Mouse (Mus musculus): ENCODE data around the gene Atp6ap1l. TPM values are rescaled to one million over a fixed set of nuclear protein-coding genes. Genes with fewer than 3 reads are reported as not detected.
A peak's percentile ranks its signal among the peaks of the same experiment; 100 is the strongest.
"Not testable (repeated sequence)": the region's sequence is repeated elsewhere in the genome, so short reads cannot be mapped to it uniquely, and the experiment has no call there.

The Atp6ap1l gene
- total RNA-seq (2015) (not detected in 2 replicates), total RNA-seq (2017) (not detected in 2 replicates)

DNA sequence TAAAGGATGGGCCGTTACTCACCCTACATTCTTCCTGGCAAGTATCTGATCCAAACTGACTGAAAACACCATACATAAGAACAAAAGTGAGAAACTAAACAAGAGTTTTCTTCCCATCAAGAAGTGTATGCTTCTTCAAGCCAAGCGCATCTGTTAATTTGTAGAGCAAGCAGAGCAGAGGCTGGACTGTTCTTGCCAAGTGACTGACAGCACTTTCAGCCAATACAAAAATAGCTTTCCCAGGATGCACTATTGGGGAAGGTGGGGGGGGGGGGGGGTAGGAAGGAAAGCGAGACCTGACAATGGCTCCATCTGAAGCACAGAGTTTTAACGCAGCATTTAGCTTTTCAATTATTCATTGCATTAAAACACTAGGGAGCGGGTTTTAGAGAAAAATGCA lies at the start of gene Atp6ap1l:
Gene Atp6ap1l, minus strand, starts transcription at position 180 of the 400 bp plus-strand sequence.
- ATAC-seq (ENCODE audit: poor library complexity, severe bottlenecking): no peak

- no peak for ATAC-seq (ENCODE audit: poor library complexity, severe bottlenecking)
These were observed 34.4 kb upstream of the Atp6ap1l start for GRCm38 (mm10) chr13:90939600-90939999.

DNA sequence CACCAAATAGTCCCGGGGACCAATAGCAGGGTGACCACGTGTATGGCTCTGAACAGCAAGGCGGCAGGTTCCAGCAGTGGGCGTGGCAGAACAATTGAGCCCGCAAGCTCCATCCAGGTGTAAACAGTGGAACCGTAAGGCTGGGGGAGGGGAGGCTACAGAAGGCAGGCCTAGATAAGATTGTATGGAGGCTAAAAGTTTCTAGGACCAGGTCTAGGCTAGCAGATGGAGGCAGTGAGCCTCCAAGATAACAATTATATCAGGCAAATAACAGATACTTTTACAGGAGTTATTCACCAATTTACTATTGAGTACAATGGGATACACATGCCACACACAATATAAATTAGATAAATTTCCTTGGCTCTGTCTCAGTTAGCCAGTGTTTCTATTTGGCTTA lies 34.0 kb upstream of the Atp6ap1l start:
- ATAC-seq (ENCODE audit: poor library complexity, severe bottlenecking): no peak; the same call in 1 of the 2 replicates

- ATAC-seq (ENCODE audit: poor library complexity, severe bottlenecking): no peak
These were observed 30.7 kb upstream of the Atp6ap1l start for GRCm38 (mm10) chr13:90935852-90936251.

GRCm38 (mm10) chr13:90933256-90933655 lies 28.1 kb upstream of the Atp6ap1l start:
- ATAC-seq (ENCODE audit: poor library complexity, severe bottlenecking): no peak

- peak; percentile 81 for ATAC-seq (ENCODE audit: poor library complexity, severe bottlenecking)
These were observed 24.7 kb upstream of the Atp6ap1l start for GRCm38 (mm10) chr13:90929847-90930246.

DNA sequence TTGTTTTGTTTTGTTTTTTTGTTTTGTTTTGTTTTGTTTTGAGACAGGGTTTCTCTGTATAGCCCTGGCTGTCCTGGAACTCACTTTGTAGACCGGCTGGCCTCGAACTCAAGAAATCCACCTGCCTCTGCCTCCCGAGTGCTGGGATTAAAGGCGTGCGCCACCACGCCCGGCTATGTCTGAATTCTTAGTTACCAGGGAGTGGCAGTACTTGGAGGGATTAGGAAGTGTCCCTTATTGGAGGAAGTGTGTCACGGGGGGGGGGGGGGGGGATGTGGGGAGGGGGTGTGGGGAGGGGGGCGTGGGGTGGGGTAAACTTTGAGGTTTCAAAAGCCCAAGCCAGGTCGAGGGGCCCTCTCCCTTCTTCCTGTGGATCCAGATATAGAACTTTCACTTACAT lies 23.1 kb upstream of the Atp6ap1l start:
- ATAC-seq (ENCODE audit: poor library complexity, severe bottlenecking): not testable (repeated sequence)

- ATAC-seq (ENCODE audit: poor library complexity, severe bottlenecking): no peak
These were observed 21.9 kb upstream of the Atp6ap1l start for GRCm38 (mm10) chr13:90926938-90927633.

DNA sequence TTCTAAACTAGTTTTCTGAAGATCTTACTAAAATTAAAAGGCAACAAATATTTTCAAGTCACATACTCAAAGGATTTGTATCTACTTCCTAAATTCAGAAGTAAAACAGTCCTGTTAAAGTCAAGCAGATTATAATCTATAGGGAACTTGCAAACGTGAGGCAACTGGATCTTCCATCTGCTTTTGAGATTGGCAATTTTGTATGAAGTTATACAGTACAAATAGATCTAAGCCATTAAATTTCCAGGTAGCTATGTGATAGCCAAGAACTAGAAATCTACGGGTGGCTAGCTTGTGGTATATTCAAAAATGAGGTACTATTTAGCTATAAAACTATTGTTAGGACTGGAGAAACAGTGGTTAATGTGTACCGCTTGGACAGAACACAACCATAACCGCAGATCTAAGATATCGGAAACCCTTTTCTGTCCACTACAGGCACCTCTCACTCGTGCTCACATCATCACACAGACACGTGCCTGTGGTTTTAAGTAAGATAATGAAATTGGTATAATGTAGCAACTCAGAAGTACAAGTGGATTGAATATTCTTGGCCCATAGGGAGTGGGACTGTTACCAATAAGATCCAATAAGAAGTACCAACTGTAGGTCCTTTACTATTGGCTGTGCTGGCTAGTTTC lies 21.1 kb upstream of the Atp6ap1l start:
- 0 out of 2 replicates have a peak, but pooled peaks have one; percentile 5 for ATAC-seq (ENCODE audit: poor library complexity, severe bottlenecking)

GRCm38 (mm10) chr13:90925191-90925590 lies 20.0 kb upstream of the Atp6ap1l start:
- ATAC-seq (ENCODE audit: poor library complexity, severe bottlenecking): no peak

DNA sequence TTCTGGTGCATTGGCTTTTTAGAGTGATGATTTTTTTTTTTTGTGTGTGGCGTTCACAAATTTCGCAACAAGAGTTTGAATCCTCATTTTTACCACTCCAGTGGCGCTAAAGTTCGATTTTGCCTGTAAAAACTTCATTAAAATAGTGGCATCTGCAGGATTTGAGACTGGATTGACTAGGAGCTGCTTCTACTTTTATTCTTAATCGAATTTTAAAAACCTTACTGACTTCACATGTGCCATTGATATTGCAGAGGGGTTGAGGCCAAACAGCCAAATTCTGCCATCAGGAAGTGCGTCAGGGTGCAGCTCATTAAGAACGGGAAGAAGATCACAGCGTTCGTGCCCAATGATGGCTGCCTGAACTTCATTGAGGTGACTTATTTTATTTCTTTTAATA lies 18.9 kb upstream of the Atp6ap1l start:
- ATAC-seq (ENCODE audit: poor library complexity, severe bottlenecking): no peak

GRCm38 (mm10) chr13:90923617-90924016 lies 18.5 kb upstream of the Atp6ap1l start:
- not testable (repeated sequence) for ATAC-seq (ENCODE audit: poor library complexity, severe bottlenecking)

DNA sequence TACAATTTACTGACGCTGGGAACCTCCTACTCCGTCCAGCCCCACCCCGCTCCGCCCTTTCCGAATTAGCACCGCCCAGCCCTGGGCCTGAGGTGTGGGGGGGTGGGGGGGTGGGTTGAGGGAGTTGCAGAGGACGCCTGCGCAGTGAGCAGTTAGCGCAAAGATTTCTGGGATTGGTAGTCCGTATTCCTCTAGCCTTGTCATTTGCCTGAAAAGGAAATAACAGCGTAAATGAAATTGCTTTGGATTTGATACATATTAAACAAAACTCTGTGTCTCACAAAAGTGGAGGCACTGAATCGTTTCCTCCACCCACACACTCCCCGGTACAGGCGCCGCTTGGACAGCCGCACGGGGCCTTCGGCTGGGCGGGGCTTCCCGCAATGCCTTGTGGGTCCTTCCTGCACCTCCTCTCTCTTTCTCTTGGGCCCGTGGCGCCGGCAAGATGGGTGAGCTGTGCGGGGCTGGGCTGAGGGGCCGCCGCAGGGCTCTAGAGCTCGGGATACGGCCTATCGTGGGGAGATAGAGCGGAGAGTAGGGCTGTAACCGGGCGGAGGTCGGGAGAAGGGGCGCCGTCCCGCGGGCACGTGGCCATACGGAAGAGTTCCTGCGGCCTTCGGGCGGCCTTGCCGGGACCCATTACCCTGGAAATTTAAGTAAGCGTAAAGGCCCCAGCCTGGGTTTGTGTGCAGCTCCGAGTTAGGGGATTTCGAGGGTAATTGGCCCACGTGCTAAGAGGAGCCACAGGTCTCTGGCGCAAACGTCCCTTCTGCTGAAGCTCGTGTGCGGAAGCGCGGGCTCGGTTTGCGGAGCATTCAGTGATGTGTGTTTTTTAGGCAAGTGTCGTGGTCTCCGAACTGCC lies 17.8 kb upstream of the Atp6ap1l start, which contains the start of gene Rps23:
Gene Rps23, plus strand, starts transcription at position 208 of the 862 bp plus-strand sequence.
- ATAC-seq (ENCODE audit: poor library complexity, severe bottlenecking): peak; percentile 95

DNA sequence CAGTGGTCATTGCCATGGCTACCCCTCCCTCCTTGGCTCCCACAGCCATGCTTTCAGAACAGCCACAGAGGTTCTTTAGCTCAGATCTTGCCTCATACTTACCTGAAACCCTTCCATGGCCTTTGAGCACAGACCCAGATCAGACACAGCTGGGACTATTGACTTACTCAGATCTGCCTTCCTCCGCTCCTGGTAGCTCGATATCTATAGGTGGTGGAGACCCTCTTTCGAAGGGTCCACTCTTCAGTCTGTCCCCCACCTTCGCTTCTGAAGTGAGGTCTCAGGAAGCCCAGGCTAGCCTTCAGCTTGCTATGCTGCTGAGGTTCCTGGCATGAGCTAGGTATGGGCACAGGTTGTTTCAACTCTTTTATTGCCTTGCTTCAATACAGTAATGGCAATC lies 9.6 kb upstream of the Atp6ap1l start:
- ATAC-seq (ENCODE audit: poor library complexity, severe bottlenecking): no peak

DNA sequence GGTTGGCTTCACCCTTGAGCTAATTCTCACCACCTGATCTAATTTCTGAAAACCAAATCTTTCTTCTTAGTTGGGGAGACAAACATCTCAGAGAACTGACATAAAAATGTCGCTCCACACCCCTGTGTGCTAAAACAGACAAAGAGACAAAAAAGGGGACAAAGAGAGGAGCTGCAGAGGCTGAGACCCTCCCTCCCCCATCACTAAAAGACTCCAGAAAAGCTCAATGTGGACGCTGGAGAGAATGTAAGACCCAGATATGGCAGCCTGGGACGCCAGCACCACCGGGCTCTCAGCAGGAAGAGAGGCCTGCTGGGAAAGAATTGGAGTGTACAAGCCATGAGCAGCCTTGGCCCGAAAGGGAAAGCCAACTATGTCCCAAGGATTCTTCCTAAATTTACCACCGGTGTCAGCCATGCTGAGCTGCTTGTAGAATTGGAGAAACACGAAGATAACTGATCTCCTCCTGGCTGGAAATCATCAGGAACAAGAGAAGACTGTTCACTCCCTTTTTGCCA lies 8.6 kb upstream of the Atp6ap1l start:
- no peak for ATAC-seq (ENCODE audit: poor library complexity, severe bottlenecking)

DNA sequence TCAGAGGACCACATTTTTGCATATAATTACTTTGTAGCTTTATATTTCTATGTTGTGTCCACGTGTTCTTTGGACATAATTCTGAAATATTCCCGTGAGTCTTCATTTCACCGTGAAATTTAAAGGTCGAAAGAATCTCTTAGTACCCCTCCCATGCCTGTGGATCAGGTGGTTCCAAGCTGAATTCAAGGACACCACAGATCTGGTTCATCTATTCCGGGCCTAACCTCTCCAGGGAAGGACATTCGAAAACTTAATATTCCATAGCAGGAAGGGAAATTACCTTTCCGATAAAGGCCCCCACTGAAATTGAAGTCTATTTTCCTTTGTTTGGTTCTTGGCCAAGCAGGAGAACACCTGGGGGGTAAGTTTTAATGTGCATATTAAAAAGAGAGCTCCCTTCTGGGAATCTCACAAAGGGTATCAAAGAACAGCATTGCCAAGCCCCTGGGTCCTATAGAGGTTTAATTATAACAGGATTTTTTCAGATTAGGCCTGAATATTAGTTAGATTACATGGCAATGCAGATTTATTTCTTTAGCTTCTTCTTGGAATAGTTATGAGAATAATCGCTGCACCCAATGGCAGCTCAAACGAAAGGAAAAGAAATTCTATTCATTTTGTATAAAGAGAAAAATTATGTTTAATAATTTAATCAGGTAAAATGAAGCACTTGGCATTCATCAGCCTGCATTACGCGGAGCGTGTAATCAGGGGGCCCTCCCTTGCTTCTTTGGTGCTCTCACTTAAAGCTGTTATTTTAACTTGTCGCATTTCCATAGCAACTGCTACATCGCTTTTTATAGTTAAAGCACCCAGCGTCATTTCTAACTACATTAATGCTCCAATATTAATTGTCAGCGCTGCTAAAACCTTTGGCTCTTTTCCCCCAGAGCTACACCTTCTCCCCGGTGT lies 7.9 kb upstream of the Atp6ap1l start:
- no peak for ATAC-seq (ENCODE audit: poor library complexity, severe bottlenecking)

DNA sequence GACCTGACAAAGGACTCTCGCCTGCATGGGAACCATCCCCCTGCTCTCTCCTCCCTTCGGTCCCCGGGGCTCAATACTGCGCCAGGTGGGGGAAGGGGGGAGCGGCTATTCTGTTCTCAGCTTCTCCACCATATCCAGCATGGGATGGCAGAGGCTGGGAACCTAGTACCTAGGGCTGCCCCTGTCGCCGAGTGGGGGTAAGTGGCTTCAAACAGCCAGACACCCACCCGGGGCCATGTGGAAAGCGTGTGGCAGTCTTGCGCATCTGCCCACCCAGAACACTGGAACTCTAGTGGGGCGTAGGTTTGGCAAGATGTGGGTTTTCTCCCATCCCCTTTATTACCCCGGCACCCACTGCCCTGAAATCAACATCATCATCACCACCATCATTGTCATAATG lies 2.2 kb upstream of the Atp6ap1l start:
- ATAC-seq (ENCODE audit: poor library complexity, severe bottlenecking): no peak

DNA sequence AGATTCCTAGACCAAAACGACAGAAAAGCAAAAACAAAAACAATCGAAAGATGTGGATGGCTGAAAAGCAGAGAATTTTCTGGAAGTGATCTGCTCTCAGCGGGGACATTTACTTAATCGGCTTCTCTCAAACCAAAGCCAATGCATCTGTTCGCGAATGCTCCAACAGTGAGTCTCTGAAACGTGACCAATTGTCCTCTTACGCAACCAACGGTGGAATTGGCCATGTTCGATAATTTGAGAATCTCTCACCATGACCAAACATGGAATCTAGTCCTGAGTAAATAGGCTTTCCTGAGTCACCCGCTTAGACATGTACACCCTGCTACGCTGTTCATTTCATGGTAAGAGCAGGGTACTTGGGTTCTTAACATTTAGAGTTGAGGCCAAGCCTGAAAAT lies 8.3 kb downstream of the Atp6ap1l start:
- no peak for ATAC-seq (ENCODE audit: poor library complexity, severe bottlenecking)

GRCm38 (mm10) chr13:90896098-90896497 lies 9.1 kb downstream of the Atp6ap1l start:
- ATAC-seq (ENCODE audit: poor library complexity, severe bottlenecking): no peak

DNA sequence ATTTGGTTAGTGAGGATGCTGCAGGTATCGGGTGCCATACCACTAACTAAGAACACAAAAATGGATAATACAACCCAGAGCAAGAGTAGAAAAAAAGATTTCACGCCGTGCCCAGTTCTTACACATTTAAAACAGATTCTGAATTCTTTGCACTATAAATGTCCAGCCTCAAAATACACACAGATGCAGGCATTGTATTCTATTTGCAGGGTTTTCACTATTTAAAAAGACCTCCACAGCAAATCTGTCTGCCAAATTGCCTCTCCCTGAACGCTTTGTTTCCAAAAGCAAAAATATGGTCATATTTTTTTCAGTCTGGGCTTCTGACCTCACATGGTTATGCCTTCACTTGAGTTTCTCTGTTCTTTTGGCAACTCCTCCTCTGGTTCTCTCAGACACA lies 10.3 kb downstream of the Atp6ap1l start:
- ATAC-seq (ENCODE audit: poor library complexity, severe bottlenecking): no peak

Measured in megakaryocyte, adult 5-6 weeks (primary cell).